Mouse (Mus musculus) common myeloid progenitor, adult 5-6 weeks (primary cell): ENCODE results near the gene Hils1. TPM values are rescaled to one million over a fixed set of nuclear protein-coding genes. Genes with fewer than 3 reads are reported as not detected.
A peak's percentile ranks its signal among the peaks of the same experiment; 100 is the strongest.
"Not testable (repeated sequence)": the region's sequence is repeated elsewhere in the genome, so short reads cannot be mapped to it uniquely, and the experiment has no call there.

Experiments
- ATAC-seq: replicated peaks from 2 replicates; pipeline ENCODE4 v1.8.0; 2016; ENCODE audit warnings: low read depth, mild to moderate bottlenecking, moderate TSS enrichment, inconsistent platforms; ENCODE audit not compliant: poor library complexity, severe bottlenecking
- total RNA-seq: library from RNA; stranded (forward); fragments of 200-1000, 187-1606 nt; gene quantifications from 2 replicates; pipeline ENCODE4 v1.2.3, GENCODE M21; 2017

Gene Hils1
- total RNA-seq, 1 experiment from 2014 or later, result not detected

GRCm38 (mm10) chr11:95001058-95001457 lies 33.7 kb downstream of the Hils1 start:
- ATAC-seq, result peak; percentile 39

GRCm38 (mm10) chr11:95001584-95002347 lies 34.4 kb downstream of the Hils1 start:
- no peak for ATAC-seq

DNA sequence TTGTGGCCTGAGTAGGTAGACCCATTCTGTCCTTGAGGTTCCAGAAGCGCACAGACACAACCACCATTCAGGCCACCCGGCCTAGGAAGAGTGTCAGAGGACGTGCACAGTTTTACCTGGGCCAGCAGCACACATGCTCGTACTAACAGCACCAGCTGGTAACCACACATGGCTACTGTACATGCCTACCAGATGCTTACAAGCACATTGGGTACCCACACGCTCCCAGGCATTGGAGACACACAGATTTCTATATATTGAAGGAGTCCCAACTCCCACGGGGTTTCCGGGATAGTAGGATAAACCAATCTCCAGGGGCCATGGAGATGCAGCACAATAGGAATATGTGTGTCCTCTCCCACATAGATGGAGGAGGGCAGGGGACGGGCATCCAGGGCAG lies 35.3 kb downstream of the Hils1 start:
- ATAC-seq, result no peak

DNA sequence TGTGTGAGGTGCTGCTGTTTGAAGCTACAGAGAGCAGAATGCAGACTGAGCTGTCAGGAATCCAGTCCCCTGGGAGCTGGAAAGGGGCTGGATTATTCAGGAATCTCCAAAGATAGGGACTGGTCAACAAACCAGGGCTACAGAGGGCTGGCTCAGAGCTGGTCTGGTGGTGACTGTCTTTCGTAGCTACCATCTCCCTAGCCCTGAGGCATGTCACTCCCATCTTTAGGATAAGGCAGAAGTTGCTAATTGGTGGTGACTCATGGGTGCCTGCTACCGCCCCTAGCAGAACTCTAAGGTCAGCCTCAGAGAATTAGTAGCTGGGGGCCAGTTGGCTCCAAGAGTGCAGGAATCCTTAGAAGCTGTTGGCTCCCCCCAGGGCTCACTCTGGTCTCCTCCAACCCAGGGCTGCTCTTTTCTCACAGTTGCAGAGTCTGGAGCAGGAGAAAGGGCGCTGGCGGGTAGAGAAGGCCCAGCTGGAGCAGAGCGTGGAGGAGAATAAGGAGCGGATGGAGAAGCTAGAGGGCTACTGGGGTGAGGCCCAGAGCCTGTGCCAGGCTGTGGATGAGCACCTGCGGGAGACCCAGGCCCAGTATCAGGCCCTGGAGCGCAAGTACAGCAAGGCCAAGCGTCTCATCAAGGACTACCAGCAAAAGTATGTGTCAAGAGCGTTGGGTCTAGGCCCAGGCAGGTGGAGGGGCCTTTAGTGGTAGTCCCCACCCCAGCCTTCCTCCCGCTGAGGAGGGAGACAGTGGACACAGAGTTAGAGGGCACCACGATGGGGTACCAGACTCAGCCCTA lies 36.9 kb downstream of the Hils1 start:
- no peak for ATAC-seq

GRCm38 (mm10) chr11:95004937-95005198 lies 37.5 kb downstream of the Hils1 start:
- no peak for ATAC-seq

DNA sequence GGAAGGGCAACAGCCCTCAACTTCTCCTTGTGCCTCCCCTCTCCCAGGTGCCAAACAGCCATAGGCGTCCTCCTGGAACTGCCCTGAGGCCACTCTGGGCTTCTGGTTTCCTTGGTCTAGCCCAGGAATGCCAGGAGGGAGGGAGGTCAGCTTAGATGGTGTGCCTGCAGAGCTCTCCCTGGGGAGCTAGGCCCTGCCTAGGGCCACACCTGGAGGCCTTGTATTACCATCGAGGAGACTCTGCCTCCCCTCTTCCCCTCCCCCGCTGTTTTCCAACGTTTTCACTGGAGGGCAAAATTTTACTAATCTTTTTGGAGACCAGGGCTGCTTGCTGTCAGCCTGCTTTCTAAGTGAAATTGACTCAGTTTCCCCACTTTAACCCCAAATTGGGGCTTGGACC lies 38.6 kb downstream of the Hils1 start:
- no peak for ATAC-seq

DNA sequence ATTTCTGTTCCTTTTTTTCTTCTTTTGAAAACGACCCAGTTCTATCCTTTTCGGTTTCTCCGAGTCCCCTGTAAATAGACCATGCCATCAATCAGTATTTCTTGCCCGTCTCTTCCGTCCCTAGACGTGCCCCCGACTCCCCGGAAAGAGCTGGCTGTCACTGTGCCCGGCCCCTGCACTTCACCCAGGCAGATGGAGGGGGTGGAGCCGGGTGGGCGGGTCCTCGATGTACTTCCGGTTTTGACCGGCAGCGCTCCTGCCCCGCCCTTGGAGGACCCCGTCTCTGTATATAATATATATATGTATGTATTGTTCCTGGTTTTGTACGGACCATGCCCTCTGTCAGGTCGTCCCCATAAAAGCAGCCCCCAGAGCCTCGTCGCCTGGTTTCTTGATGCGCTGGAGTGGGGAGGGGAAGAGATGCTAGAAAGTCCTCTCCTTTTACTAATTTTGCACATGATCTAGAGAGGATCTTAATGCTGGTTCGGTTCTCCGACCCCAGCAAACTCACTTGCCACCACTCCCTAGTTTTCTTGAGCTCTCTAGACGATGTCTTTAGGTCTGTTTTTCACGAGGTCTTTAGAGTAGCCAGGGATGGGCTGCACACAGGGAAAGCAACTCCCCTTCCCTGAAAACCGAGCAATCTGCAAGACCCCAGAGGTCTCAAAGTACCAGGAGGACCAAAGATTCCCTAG lies 39.3 kb downstream of the Hils1 start:
- peak; percentile 48 for ATAC-seq

- ATAC-seq, result no peak
Observed at GRCm38 (mm10) chr11:95007418-95007817, 40.0 kb downstream of the Hils1 start.

DNA sequence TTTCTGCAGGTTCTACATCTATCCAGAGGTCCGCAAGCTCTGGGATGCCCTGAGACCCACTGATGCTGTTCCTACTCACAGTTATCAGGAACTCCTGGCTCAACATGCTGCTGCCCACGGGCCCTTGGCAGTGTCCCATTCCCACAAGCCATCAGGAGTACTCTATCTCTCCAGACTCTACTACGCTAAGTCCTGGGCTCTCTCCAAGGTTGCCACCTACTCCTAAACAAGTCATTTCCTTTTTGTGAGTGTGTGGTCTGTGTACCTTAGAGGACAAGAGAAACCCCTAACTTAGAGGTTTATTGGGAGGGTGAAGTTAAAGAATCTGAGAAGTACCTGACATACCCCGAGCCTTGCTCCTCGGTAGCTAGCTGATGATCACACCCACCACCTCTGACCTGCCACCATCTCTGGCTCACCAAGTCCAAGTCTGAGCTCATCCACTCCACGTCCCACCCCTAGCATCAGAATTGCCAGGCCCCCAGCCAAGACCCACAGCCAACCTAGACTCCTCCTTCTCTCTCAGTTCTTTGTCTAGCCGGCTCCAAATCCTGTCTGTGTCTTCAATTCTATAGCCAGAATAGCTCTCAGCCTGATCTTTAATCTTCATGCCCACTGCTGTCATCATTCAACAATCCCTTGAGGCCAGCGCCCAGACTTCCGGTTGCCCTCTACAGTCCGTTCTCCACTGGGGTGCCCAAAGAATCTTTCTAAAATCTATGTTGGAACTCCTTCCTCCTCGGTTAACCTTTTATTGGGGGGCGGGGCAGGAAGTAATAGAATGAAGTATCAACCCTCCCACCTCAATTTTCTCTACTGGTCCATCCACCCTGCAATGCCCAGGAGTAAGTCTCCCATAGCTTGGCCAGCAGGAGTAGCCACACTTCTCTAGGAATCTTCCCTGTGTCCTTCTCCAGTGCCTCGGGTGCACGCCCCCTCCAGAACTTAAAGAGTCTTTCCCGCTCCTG lies 41.6 kb downstream of the Hils1 start:
- ATAC-seq, result 0 out of 2 replicates have a peak, but pooled peaks have one; percentile 1

GRCm38 (mm10) chr11:95009629-95010014 lies 42.2 kb downstream of the Hils1 start, which contains the start of gene Samd14:
Samd14 (plus strand) TSS chr11:95009879.
- peak; percentile 28 for ATAC-seq

DNA sequence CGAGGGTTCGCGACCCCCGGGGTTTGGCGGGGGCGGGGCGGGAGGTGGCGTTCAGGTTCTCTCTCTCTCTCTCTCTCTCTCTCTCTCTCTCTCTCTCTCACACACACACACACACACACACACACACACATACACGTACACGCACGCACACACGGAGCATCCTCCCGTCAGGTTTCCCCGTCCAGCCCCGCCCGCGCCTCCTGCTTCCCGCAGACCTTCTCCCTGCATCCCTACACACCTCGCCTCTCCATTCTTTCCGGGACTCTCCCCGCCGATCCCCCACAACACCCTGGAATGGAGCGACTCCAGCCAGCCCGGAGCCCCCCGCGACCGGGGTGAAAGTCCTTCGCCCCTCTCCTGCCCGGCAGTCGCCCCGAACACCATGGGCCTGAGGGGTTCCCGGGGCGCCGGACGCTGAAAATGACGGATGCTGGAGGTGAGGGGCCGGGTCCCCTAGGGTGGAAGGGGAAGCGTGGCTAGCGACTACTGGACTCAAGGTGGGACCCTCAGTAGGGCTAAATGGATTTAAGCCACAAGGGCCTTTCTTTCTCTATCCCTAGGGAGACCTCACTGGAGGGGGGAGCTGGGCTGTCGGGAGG lies 42.8 kb downstream of the Hils1 start:
- ATAC-seq, result no peak

- not testable (repeated sequence) for ATAC-seq
Observed at GRCm38 (mm10) chr11:95010841-95011403, 43.5 kb downstream of the Hils1 start.

- no peak for ATAC-seq
Observed at GRCm38 (mm10) chr11:95011416-95011815, 44.0 kb downstream of the Hils1 start.

GRCm38 (mm10) chr11:95012075-95012474 lies 44.7 kb downstream of the Hils1 start:
- peak; percentile 85 for ATAC-seq

- ATAC-seq, result no peak
Observed at GRCm38 (mm10) chr11:95012487-95012886, 45.1 kb downstream of the Hils1 start.

DNA sequence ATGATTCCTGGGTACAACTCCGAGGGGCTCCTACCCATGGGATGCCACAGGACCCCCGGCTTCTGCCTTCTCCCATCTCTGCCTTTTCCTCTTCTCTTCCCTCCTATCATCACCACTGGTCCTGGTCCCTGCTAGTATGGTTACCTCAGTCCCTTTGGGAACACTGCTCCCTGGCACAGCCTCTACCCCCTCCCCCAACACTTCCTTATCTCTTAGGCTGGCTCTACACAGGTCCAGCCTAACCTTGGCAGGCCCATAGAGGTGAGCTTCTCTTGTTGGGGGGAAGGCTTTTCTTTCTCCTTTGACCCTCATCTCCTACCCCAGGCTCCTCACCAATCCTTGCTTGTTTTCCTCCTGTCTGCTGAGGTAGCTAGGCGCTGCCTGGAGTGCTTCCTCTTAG lies 48.1 kb downstream of the Hils1 start:
- ATAC-seq, result no peak
